ENCODE assay signal across 24 mouse cellular contexts in the genomic region with DNA sequence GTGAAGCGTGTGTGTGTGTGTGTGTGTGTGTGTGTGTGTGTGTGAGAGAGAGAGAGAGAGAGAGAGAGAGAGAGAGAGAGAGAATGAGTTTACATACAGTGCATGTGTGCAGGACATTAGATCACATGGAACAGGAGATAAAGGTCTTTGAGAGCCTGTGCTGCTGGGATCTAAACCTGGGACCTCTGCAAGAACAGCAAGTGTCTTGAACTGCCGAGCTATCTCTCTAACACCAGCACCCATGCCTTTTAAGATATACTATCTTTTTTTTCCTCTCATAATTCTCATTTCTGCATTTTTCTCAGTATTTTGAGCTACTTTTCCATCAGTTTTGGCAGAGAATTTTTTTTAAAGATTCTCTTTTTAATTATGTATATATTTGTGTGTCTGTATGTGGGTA. TPM values are rescaled to one million over a fixed set of nuclear protein-coding genes. Genes with fewer than 3 reads are reported as not detected.
DNase-seq lines count a peak whose midpoint lies in the region; ATAC-seq lines count a peak whose summit lies in the region.
"Had no signal": no experiment of that assay in that cellular context is flagged by ENCODE, and none has a peak within 500 bp of the region (broad histone marks: within the 10 kb centered on the region; RNA-seq: fewer than 3 reads in every experiment).

No protein-coding gene starts in this region.

- WGBS in liver, embryonic 11.5 days = 45% methylated on average over 2 of the region's 2 CpGs
- 22% methylated on average over 2 of the region's 2 CpGs for WGBS in liver, embryonic 15.5 days (ENCODE audit: insufficient replicate concordance)

- H3K9me3 ChIP-seq in liver, embryonic 11.5 days (ENCODE audit: control insufficient read depth, low read length) = no peaks in the 10 kb centered on the region
- H3K9me3 ChIP-seq in liver, embryonic 15.5 days (replicated peaks) = no peaks in the 10 kb centered on the region
- H3K9me3 ChIP-seq: embryonic facial prominence, embryonic 15.5 days; forebrain, embryonic 12.5 days; heart, embryonic 10.5 days; hindbrain, embryonic 12.5 days had no signal

- no peak overlapping the region for H3K4me2 ChIP-seq in liver, embryonic 11.5 days
- no peak overlapping the region for H3K4me2 ChIP-seq in liver, embryonic 15.5 days
- H3K4me2 ChIP-seq: embryonic facial prominence, embryonic 15.5 days; forebrain, embryonic 12.5 days; hindbrain, embryonic 12.5 days had no signal

- peaks cover 18% of the 10 kb centered on the region for H3K4me1 ChIP-seq in liver, embryonic 11.5 days (replicated peaks; ENCODE audit: control insufficient read depth, insufficient read depth, low read length)
- peaks cover 43% of the 10 kb centered on the region for H3K4me1 ChIP-seq in liver, embryonic 15.5 days (replicated peaks)

- peak; percentile 79 for ATAC-seq in liver, embryonic 11.5 days (replicated peaks; ENCODE audit: low FRiP score)
- peak; percentile 54 for ATAC-seq in liver, embryonic 15.5 days (ENCODE audit: insufficient read depth)
- peak; percentile 73 for ATAC-seq in megakaryocyte-erythroid progenitor cell, adult 5-6 weeks (replicated peaks; ENCODE audit: low FRiP score, low TSS enrichment, poor library complexity, severe bottlenecking)
- ATAC-seq: forebrain, embryonic 16.5 days; hindbrain, embryonic 16.5 days had no signal

- no peak overlapping the region for H3K4me3 ChIP-seq in liver, embryonic 11.5 days (ENCODE audit: low read depth, low read length)
- H3K4me3 ChIP-seq in liver, embryonic 15.5 days (replicated peaks) = no peak overlapping the region
- H3K4me3 ChIP-seq: embryonic facial prominence, embryonic 15.5 days; forebrain, embryonic 12.5 days; hindbrain, embryonic 12.5 days had no signal

- DNase-seq in liver, embryonic 11.5 days (ENCODE audit: low spot score) = no peak
- DNase-seq in liver = no peak
- peak; percentile 26 for DNase-seq in c-Kit-positive CD71-positive TER-119-positive erythroid progenitor cells, embryonic 14.5 days (ENCODE audit: low spot score)
- no peak for DNase-seq in left cerebral cortex, adult 18-20 months (ENCODE audit: low spot score in 2 of 2)
- no peak for DNase-seq in layer of hippocampus, adult 8-10 months (ENCODE audit: low spot score in 2 of 2)
- DNase-seq in layer of hippocampus, adult 9-10 months (ENCODE audit: low spot score) = no peak
- DNase-seq: adrenal gland, adult 2 months; adrenal gland, postnatal 25 days; embryo, embryonic 11 days; gastrocnemius, postnatal 25 days; heart, postnatal 4 days had no signal

- no peaks in the 10 kb centered on the region for H3K36me3 ChIP-seq in liver, embryonic 11.5 days (ENCODE audit: control insufficient read depth, insufficient read depth, low read length)
- H3K36me3 ChIP-seq in liver, embryonic 15.5 days (replicated peaks) = no peaks in the 10 kb centered on the region
- H3K36me3 ChIP-seq: embryonic facial prominence, embryonic 15.5 days; forebrain, embryonic 12.5 days; heart, embryonic 10.5 days; hindbrain, embryonic 12.5 days had no signal

- peaks cover 8% of the 10 kb centered on the region for H3K27me3 ChIP-seq in liver, embryonic 11.5 days (replicated peaks; ENCODE audit: control insufficient read depth, insufficient read depth, low read length)
- peaks cover 20% of the 10 kb centered on the region for H3K27me3 ChIP-seq in liver, embryonic 15.5 days
- H3K27me3 ChIP-seq: CH12.LX; embryonic facial prominence, embryonic 15.5 days had no signal

- no peak overlapping the region for H3K9ac ChIP-seq in liver, embryonic 11.5 days (ENCODE audit: low read depth, low read length)
- no peak overlapping the region for H3K9ac ChIP-seq in liver, embryonic 15.5 days
- H3K9ac ChIP-seq: embryonic facial prominence, embryonic 15.5 days; forebrain, embryonic 12.5 days had no signal

- H3K27ac ChIP-seq in liver, embryonic 11.5 days (ENCODE audit: low read depth, low read length) = no peak overlapping the region
- no peak overlapping the region for H3K27ac ChIP-seq in liver, embryonic 15.5 days (replicated peaks)
- H3K27ac ChIP-seq: embryonic facial prominence, embryonic 15.5 days; forebrain, embryonic 12.5 days; hindbrain, embryonic 12.5 days had no signal

RNA-seq across cellular contexts. Expression of a gene that starts 2.0 kb away (rescaled TPM):
- polyA plus RNA-seq in liver, embryonic 11.5 days (2014; fragmentation: Nextera tagmentation; extraction: Ambion mirVana) = 0.38 and 1.1 TPM in 2 replicates
- 0.77 and 1.6 TPM in 2 replicates for polyA plus RNA-seq in liver, embryonic 15.5 days (2015; fragmentation: Nextera tagmentation; extraction: Ambion mirVana)
- total RNA-seq in megakaryocyte-erythroid progenitor cell, adult 5-6 weeks (2014; fragmentation: Nextera tagmentation) = not detected in 2 replicates
- not detected in 2 replicates for total RNA-seq in megakaryocyte-erythroid progenitor cell, adult 5-6 weeks (2017)
- not detected for total RNA-seq in left cerebral cortex, adult 18-20 months (2021)
- total RNA-seq in layer of hippocampus, adult 8-10 months (2022) = not detected
- total RNA-seq: adrenal gland, adult 2 months; adrenal gland, postnatal 25 days; common myeloid progenitor, adult 5-6 weeks had no signal
- polyA plus RNA-seq: adrenal gland, adult 2 months had no signal

RNA-seq across cellular contexts. Expression of a gene that starts 5.7 kb away (rescaled TPM):
- 0.58 and 0.78 TPM in 2 replicates for polyA plus RNA-seq in liver, embryonic 11.5 days (2014; fragmentation: Nextera tagmentation; extraction: Ambion mirVana)
- 0.25 and 0.30 TPM in 2 replicates for polyA plus RNA-seq in liver, embryonic 15.5 days (2015; fragmentation: Nextera tagmentation; extraction: Ambion mirVana)
- total RNA-seq in megakaryocyte-erythroid progenitor cell, adult 5-6 weeks (2014; fragmentation: Nextera tagmentation) = 2.2 TPM in 1 of 2 replicates, not detected in the other
- total RNA-seq in megakaryocyte-erythroid progenitor cell, adult 5-6 weeks (2017) = not detected in 2 replicates
- not detected for total RNA-seq in left cerebral cortex, adult 18-20 months (2021)
- total RNA-seq in layer of hippocampus, adult 8-10 months (2022) = not detected
- total RNA-seq: adrenal gland, adult 2 months; adrenal gland, postnatal 25 days; granulocyte monocyte progenitor cell, adult 5-6 weeks had no signal

RNA-seq across cellular contexts. Expression of a gene that starts 13.1 kb away (rescaled TPM):
- polyA plus RNA-seq in liver, embryonic 11.5 days (2014; fragmentation: Nextera tagmentation; extraction: Ambion mirVana) = not detected in 2 replicates
- not detected in 2 replicates for polyA plus RNA-seq in liver, embryonic 15.5 days (2015; fragmentation: Nextera tagmentation; extraction: Ambion mirVana)
- not detected in 2 replicates for total RNA-seq in megakaryocyte-erythroid progenitor cell, adult 5-6 weeks (2014; fragmentation: Nextera tagmentation)
- total RNA-seq in megakaryocyte-erythroid progenitor cell, adult 5-6 weeks (2017) = not detected in 2 replicates
- under 1 TPM; 0.30 to 0.46 TPM for total RNA-seq in left cerebral cortex, adult 18-20 months (2021)
- under 1 TPM in 2 of 4 experiments, not detected in 2; 0.16 to 0.25 TPM for total RNA-seq in layer of hippocampus, adult 8-10 months (2022)
- total RNA-seq: adrenal gland, adult 2 months; adrenal gland, postnatal 25 days; CH12.LX; gastrocnemius, postnatal 25 days; granulocyte monocyte progenitor cell, adult 5-6 weeks had no signal
- polyA plus RNA-seq: embryonic facial prominence, embryonic 11.5 days; forebrain, embryonic 12.5 days; heart, embryonic 14.5 days; hindbrain, embryonic 12.5 days; hindbrain, embryonic 16.5 days had no signal

RNA-seq across cellular contexts. Expression of a gene that starts 20.6 kb away (rescaled TPM):
- polyA plus RNA-seq in liver, embryonic 11.5 days (2014; fragmentation: Nextera tagmentation; extraction: Ambion mirVana) = not detected in 2 replicates
- 0.36 TPM in 1 of 2 replicates, not detected in the other for polyA plus RNA-seq in liver, embryonic 15.5 days (2015; fragmentation: Nextera tagmentation; extraction: Ambion mirVana)
- total RNA-seq in megakaryocyte-erythroid progenitor cell, adult 5-6 weeks (2014; fragmentation: Nextera tagmentation) = not detected in 2 replicates
- total RNA-seq in megakaryocyte-erythroid progenitor cell, adult 5-6 weeks (2017) = 0.80 and 1.0 TPM in 2 replicates
- total RNA-seq in left cerebral cortex, adult 18-20 months (2021) = not detected
- 1 to 10 TPM in 3 of 4 experiments, not detected in 1; 1.4 to 2.4 (median 1.8) TPM for total RNA-seq in layer of hippocampus, adult 8-10 months (2022)
- total RNA-seq: adrenal gland, postnatal 25 days; granulocyte monocyte progenitor cell, adult 5-6 weeks had no signal
- polyA plus RNA-seq: adrenal gland, adult 2 months; embryonic facial prominence, embryonic 11.5 days; forebrain, embryonic 12.5 days; heart, embryonic 10.5 days; heart, embryonic 14.5 days; hindbrain, embryonic 16.5 days had no signal

RNA-seq across cellular contexts. Expression of a gene that starts 38.0 kb away (rescaled TPM):
- 0.71 and 0.81 TPM in 2 replicates for polyA plus RNA-seq in liver, embryonic 11.5 days (2014; fragmentation: Nextera tagmentation; extraction: Ambion mirVana)
- 0.30 TPM in 1 of 2 replicates, not detected in the other for polyA plus RNA-seq in liver, embryonic 15.5 days (2015; fragmentation: Nextera tagmentation; extraction: Ambion mirVana)
- 0.48 and 1.3 TPM in 2 replicates for total RNA-seq in megakaryocyte-erythroid progenitor cell, adult 5-6 weeks (2014; fragmentation: Nextera tagmentation)
- total RNA-seq in megakaryocyte-erythroid progenitor cell, adult 5-6 weeks (2017) = 0.08 TPM in 1 of 2 replicates, not detected in the other
- 1 to 10 TPM; 2.4 to 2.5 TPM for total RNA-seq in left cerebral cortex, adult 18-20 months (2021)
- total RNA-seq in layer of hippocampus, adult 8-10 months (2022) = 1 to 10 TPM; 1.7 to 2.8 (median 2.3) TPM
